Mouse (Mus musculus): Measurements from ENCODE around the gene Sept11. TPM values are rescaled to one million over a fixed set of nuclear protein-coding genes. Genes with fewer than 3 reads are reported as not detected.

Gene Sept11
- polyA plus RNA-seq (2014; fragmentation: Illumina TruSeq; extraction: RNeasy Lipid Tissue Mini Kit (QIAGEN cat#74804); ENCODE audit: low replicate concordance), result 17.5 TPM

GRCm38 (mm10) chr5:93092857-93093622 is at the start of gene Sept11:
TSS of gene Sept11 (plus strand) at chr5:93093437.

DNA sequence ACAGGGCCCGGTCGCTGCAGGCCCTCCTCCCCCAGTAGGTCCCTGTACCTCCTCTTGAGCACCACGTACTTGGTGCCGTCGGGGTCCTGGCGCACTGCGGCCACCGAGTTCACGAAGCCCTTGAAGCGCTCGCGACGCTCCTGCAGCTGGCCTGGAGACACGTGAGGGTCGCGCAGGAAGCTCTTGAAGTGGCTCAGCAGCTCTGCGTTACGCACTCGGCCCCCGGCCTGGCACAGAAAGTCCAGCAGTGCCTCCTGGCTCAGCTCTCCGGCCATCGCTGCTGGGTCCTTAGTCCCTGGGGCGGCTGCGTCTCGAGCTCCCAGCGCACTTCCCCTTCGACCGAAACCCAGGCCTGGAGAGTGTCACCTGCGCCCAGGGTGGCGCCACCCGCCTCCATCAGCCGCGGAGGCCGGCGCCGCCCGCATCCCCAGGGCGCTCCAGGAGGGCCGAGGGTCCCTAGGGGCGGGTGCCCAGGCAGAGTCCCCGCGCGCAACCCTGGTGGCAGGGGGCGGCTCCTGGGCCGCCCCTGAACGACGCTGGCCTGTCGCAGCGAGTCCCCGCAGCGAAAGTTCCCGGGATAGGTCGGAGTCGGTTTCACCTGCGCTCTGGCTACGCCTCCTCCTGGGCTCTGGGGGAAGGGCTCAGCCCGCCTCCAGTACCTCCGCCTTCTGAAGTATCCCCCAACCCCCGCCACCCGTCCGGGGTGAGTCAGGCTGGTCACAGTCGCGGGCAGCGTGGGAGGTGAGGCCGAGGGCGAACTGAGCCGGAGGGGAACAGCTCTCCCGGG is 48.5 kb upstream of the Sept11 start, which contains the start of gene Sowahb:
Gene Sowahb (minus strand): TSS at position 439 of the 787 bp plus-strand sequence.

DNA sequence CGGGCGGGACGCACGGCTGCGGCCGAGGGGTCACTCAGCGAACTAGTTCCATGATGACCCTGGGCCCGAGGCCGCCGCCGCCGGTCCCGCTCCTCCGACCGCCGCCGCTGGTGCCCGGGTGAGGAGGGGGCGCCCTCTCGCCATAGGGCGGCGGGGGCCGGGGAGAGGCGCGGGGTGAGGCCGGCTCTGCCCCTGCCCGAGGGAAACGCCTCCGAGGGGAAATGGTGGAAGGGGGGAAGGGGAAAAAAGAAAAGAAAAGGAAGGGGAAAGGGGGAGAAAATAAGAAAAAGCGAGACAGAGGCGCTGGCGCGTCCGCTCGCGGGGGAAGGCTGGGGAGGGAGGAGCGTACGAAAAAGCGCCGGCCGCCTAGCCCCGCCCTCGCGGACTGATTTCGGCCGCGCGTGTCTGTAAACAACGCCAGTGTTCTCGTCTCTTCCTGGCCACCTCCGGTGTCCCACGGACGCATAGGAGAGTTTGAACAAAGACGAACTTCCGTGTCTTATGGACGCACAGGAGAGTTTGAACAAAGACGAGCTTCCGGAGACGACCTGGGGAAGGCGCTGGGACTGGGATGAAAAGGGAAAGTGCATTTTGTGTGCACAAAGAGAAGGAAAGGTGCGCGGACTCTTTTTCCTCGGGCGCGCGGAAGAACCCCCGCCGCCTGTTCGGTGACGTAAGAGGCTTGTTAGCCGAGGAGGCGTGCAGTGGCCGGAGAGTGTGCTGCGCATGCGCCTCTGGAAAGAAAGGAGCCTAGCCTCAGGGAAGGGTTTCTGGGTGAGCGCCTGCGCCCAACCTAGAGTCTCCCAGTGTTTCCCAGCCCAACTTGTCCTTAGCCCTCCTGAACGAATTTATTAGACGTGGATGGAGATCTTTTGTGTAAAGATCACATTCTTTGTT is 113.1 kb downstream of the Sept11 start, which contains the start of the genes Ccni and 2010109A12Rik:
Gene Ccni (minus strand): TSS at position 387 of the 897 bp plus-strand sequence.
Gene 2010109A12Rik (plus strand): TSS at position 410 of the 897 bp plus-strand sequence.

Other genes with a start within 250 kb of the Sept11 start
- 14.1 TPM for gene Sowahb, start 48.4 kb upstream of the Sept11 start, polyA plus RNA-seq (2014; fragmentation: Illumina TruSeq; extraction: RNeasy Lipid Tissue Mini Kit (QIAGEN cat#74804); ENCODE audit: low replicate concordance)
- 477 TPM for gene Ccni, start 113.1 kb downstream of the Sept11 start, polyA plus RNA-seq (2014; fragmentation: Illumina TruSeq; extraction: RNeasy Lipid Tissue Mini Kit (QIAGEN cat#74804); ENCODE audit: low replicate concordance)
- gene 2010109A12Rik, start 113.1 kb downstream of the Sept11 start, polyA plus RNA-seq (2014; fragmentation: Illumina TruSeq; extraction: RNeasy Lipid Tissue Mini Kit (QIAGEN cat#74804); ENCODE audit: low replicate concordance), result 2.2 TPM
- 208 TPM for gene Ccng2, start 173.8 kb downstream of the Sept11 start, polyA plus RNA-seq (2014; fragmentation: Illumina TruSeq; extraction: RNeasy Lipid Tissue Mini Kit (QIAGEN cat#74804); ENCODE audit: low replicate concordance)

All from small intestine, adult 10 weeks (tissue).